Mouse (Mus musculus) G1E (cell line): ENCODE data around the gene Dmwd. TPM values are rescaled to one million over a fixed set of nuclear protein-coding genes. Genes with fewer than 3 reads are reported as not detected.

Experiments used
- ATAC-seq: 2 replicates; pipeline ENCODE4 v1.8.0; 2016; ENCODE audit warnings: mild to moderate bottlenecking; ENCODE audit not compliant: insufficient number of reproducible peaks, poor library complexity, low FRiP score, severe bottlenecking; ENCODE audit errors: extremely low read depth
- DNase-seq: peaks from one replicate; pipeline ENCODE4 v3.0.0; 2012; ENCODE audit warnings: low spot score
- H3K27me3 ChIP-seq: 2 replicates; pipeline ENCODE4 v1.6.1; 2012; ENCODE audit warnings: mild to moderate bottlenecking, low read length, inconsistent platforms; ENCODE audit not compliant: insufficient read depth
- H3K36me3 ChIP-seq: replicated peaks from 2 replicates; pipeline ENCODE3; 2012; ENCODE audit warnings: mild to moderate bottlenecking, inconsistent platforms
- H3K4me1 ChIP-seq: 2 replicates; pipeline ENCODE4 v1.6.1; 2012; ENCODE audit warnings: low read depth, low read length, inconsistent platforms, mixed read lengths; ENCODE audit not compliant: insufficient read depth
- H3K4me3 ChIP-seq: 2 replicates; pipeline ENCODE4 v1.5.1; 2012; ENCODE audit warnings: low read depth, mild to moderate bottlenecking, inconsistent platforms, low read length, moderate library complexity, mixed read lengths
- H3K9me3 ChIP-seq: replicated peaks from 2 replicates; pipeline ENCODE4 v1.6.1; 2012; ENCODE audit warnings: inconsistent platforms
- CTCF ChIP-seq: IDR thresholded peaks from 2 replicates; pipeline ENCODE4 v1.5.1; 2012; ENCODE audit warnings: low read depth, low read length, inconsistent platforms, mixed read lengths
- GATA1 ChIP-seq: IDR thresholded peaks from 2 replicates; pipeline ENCODE4 v1.6.1; 2012; ENCODE audit warnings: borderline replicate concordance, low read length, inconsistent platforms, mixed read lengths
- GATA2 ChIP-seq: IDR thresholded peaks from 2 replicates; pipeline ENCODE4 v1.6.1; 2012; ENCODE audit warnings: low read depth, low read length, inconsistent platforms, borderline replicate concordance
- POLR2AphosphoS5 ChIP-seq: IDR thresholded peaks from 2 replicates; pipeline ENCODE4 v1.6.1; 2012; ENCODE audit warnings: low read depth, low read length, inconsistent platforms; ENCODE audit not compliant: insufficient replicate concordance
- TAL1 ChIP-seq: conservative IDR thresholded peaks from 2 replicates; pipeline ENCODE4 v1.6.1; 2012; ENCODE audit warnings: low read depth, low read length, inconsistent platforms, mixed read lengths
- polyA plus RNA-seq: library from polyadenylated mRNA; stranded (reverse); fragments of >175 nt; gene quantifications from 2 replicates; pipeline ENCODE4 v1.2.3, GENCODE M21; 2012
- total RNA-seq, 2 experiments: library from RNA; stranded (forward) in 1 of 2; stranded (reverse) in 1 of 2; fragments of 200-1000 nt in 1 of 2; fragments of >200 nt in 1 of 2; fragmentation: Nextera tagmentation in 1 of 2; gene quantifications; 2 replicates each; pipeline ENCODE4 v1.2.3; 2014 to 2017

The Dmwd gene
- total and polyA plus RNA-seq, 3 experiments, result 22.4 to 141 (median 36.2) TPM

DNA sequence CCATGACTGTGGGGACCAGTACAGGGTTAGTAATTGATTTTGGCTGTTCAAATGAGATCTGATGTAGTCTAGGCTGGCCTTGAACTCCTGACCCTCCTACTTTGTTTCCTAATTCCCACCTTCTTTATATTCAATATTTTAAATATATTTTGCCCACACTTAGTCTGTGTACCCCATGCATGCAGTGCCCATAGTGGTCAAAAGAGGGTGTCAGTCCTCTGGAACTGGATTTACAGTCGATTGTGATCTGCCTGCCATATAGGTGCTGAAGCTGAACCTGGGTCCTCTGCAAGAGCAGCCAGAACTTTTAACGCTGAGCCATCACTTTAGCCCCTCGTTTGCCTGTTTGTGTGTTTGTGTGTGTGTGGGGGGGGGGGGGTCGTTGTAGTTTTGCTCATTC is 54.6 kb downstream of the Dmwd start:
- peaks cover 77% of the 10 kb centered on the region for H3K36me3 ChIP-seq
- TF ChIP-seq TAL1 (no peak), GATA1 (no peak), POLR2AphosphoS5 (no peak), CTCF (no peak), GATA2 (no peak)
- DNase-seq (no peak), ATAC-seq (no peak)
- H3K4me3 ChIP-seq, result no peak overlapping the region
- no peaks in the 10 kb centered on the region for H3K9me3 ChIP-seq
- H3K27me3 ChIP-seq, result no peaks in the 10 kb centered on the region
- peaks cover 23% of the 10 kb centered on the region for H3K4me1 ChIP-seq

- TF ChIP-seq POLR2AphosphoS5 (no peak), CTCF (0 out of 2 replicates have a peak, but pooled peaks have one; percentile 21)
- H3K36me3 ChIP-seq, result peaks cover 77% of the 10 kb centered on the region
- no peaks in the 10 kb centered on the region for H3K27me3 ChIP-seq
- peak; percentile 94 for DNase-seq
- peak overlapping the region; percentile 67; the same call in 1 of the 2 replicates for H3K4me3 ChIP-seq
- ATAC-seq, result peak; percentile 97
- peaks cover 24% of the 10 kb centered on the region for H3K4me1 ChIP-seq
- no peaks in the 10 kb centered on the region for H3K9me3 ChIP-seq
Measured at GRCm38 (mm10) chr7:19131324-19131848, 55.4 kb downstream of the Dmwd start.

Other genes with a start within 250 kb of the Dmwd start
Only the 20 nearest of the 24 such genes appear.
- gene Ccdc61, start 165.8 kb upstream of the Dmwd start, total RNA-seq (2014; fragmentation: Nextera tagmentation), result 2.1 and 9.6 TPM in 2 replicates
- 5.1 and 9.4 TPM in 2 replicates for gene Ccdc61, start 165.8 kb upstream of the Dmwd start, total RNA-seq (2017)
- 47.9 and 61.1 TPM in 2 replicates for gene Ccdc61, start 165.8 kb upstream of the Dmwd start, polyA plus RNA-seq
- not detected in 2 replicates for gene Nova2, start 150.3 kb upstream of the Dmwd start, total RNA-seq (2014; fragmentation: Nextera tagmentation)
- gene Nova2, start 150.3 kb upstream of the Dmwd start, total RNA-seq (2017), result under 0.01 and 0.05 TPM in 2 replicates
- gene Nova2, start 150.3 kb upstream of the Dmwd start, polyA plus RNA-seq, result not detected in 2 replicates
- gene Nanos2, start 88.8 kb upstream of the Dmwd start, total RNA-seq (2014; fragmentation: Nextera tagmentation), result not detected in 2 replicates
- 0.12 and 0.16 TPM in 2 replicates for gene Nanos2, start 88.8 kb upstream of the Dmwd start, total RNA-seq (2017)
- gene Nanos2, start 88.8 kb upstream of the Dmwd start, polyA plus RNA-seq, result not detected in 2 replicates
- gene Mypop, start 85.0 kb upstream of the Dmwd start, total RNA-seq (2014; fragmentation: Nextera tagmentation), result 2.4 and 3.9 TPM in 2 replicates
- gene Mypop, start 85.0 kb upstream of the Dmwd start, total RNA-seq (2017), result 2.0 and 4.1 TPM in 2 replicates
- 15.8 and 20.5 TPM in 2 replicates for gene Mypop, start 85.0 kb upstream of the Dmwd start, polyA plus RNA-seq
- 34.1 and 34.9 TPM in 2 replicates for gene Irf2bp1, start 72.2 kb upstream of the Dmwd start, total RNA-seq (2014; fragmentation: Nextera tagmentation)
- 13.4 TPM in 2 replicates for gene Irf2bp1, start 72.2 kb upstream of the Dmwd start, total RNA-seq (2017)
- gene Irf2bp1, start 72.2 kb upstream of the Dmwd start, polyA plus RNA-seq, result 105 and 139 TPM in 2 replicates
- gene Foxa3, start 52.7 kb upstream of the Dmwd start, total RNA-seq (2014; fragmentation: Nextera tagmentation), result not detected in 2 replicates
- not detected in 2 replicates for gene Foxa3, start 52.7 kb upstream of the Dmwd start, total RNA-seq (2017)
- 0.03 TPM in 1 of 2 replicates, not detected in the other for gene Foxa3, start 52.7 kb upstream of the Dmwd start, polyA plus RNA-seq
- 119 and 149 TPM in 2 replicates for gene Sympk, start 51.9 kb upstream of the Dmwd start, total RNA-seq (2014; fragmentation: Nextera tagmentation)
- gene Sympk, start 51.9 kb upstream of the Dmwd start, total RNA-seq (2017), result 47.6 and 48.1 TPM in 2 replicates
- gene Sympk, start 51.9 kb upstream of the Dmwd start, polyA plus RNA-seq, result 257 and 260 TPM in 2 replicates
- not detected in 2 replicates for gene Rsph6a, start 21.5 kb upstream of the Dmwd start, total RNA-seq (2014; fragmentation: Nextera tagmentation)
- gene Rsph6a, start 21.5 kb upstream of the Dmwd start, total RNA-seq (2017), result 0.33 and 0.76 TPM in 2 replicates
- gene Rsph6a, start 21.5 kb upstream of the Dmwd start, polyA plus RNA-seq, result 0.16 and 0.23 TPM in 2 replicates
- gene Dmpk, start 7.6 kb downstream of the Dmwd start, total RNA-seq (2014; fragmentation: Nextera tagmentation), result 17.1 and 27.5 TPM in 2 replicates
- gene Dmpk, start 7.6 kb downstream of the Dmwd start, total RNA-seq (2017), result 7.3 and 8.0 TPM in 2 replicates
- 78.7 and 82.1 TPM in 2 replicates for gene Dmpk, start 7.6 kb downstream of the Dmwd start, polyA plus RNA-seq
- gene Six5, start 18.4 kb downstream of the Dmwd start, total RNA-seq (2014; fragmentation: Nextera tagmentation), result 1.8 and 3.8 TPM in 2 replicates
- 2.6 and 3.6 TPM in 2 replicates for gene Six5, start 18.4 kb downstream of the Dmwd start, total RNA-seq (2017)
- gene Six5, start 18.4 kb downstream of the Dmwd start, polyA plus RNA-seq, result 9.2 and 9.9 TPM in 2 replicates
- gene Gm4969, start 42.1 kb downstream of the Dmwd start, total RNA-seq (2014; fragmentation: Nextera tagmentation), result 0.39 TPM in 1 of 2 replicates, not detected in the other
- gene Gm4969, start 42.1 kb downstream of the Dmwd start, total RNA-seq (2017), result 0.05 TPM in 1 of 2 replicates, not detected in the other
- gene Gm4969, start 42.1 kb downstream of the Dmwd start, polyA plus RNA-seq, result 0.01 TPM in 1 of 2 replicates, not detected in the other
- 3.3 and 6.7 TPM in 2 replicates for gene Fbxo46, start 43.6 kb downstream of the Dmwd start, total RNA-seq (2014; fragmentation: Nextera tagmentation)
- 6.2 and 7.2 TPM in 2 replicates for gene Fbxo46, start 43.6 kb downstream of the Dmwd start, total RNA-seq (2017)
- 27.3 and 27.8 TPM in 2 replicates for gene Fbxo46, start 43.6 kb downstream of the Dmwd start, polyA plus RNA-seq
- 5.1 and 5.9 TPM in 2 replicates for gene Qpctl, start 73.1 kb downstream of the Dmwd start, total RNA-seq (2014; fragmentation: Nextera tagmentation)
- 2.6 and 3.0 TPM in 2 replicates for gene Qpctl, start 73.1 kb downstream of the Dmwd start, total RNA-seq (2017)
- 6.2 and 6.7 TPM in 2 replicates for gene Qpctl, start 73.1 kb downstream of the Dmwd start, polyA plus RNA-seq
- 19.5 and 25.5 TPM in 2 replicates for gene Snrpd2, start 73.5 kb downstream of the Dmwd start, total RNA-seq (2014; fragmentation: Nextera tagmentation)
- 75.1 and 92.3 TPM in 2 replicates for gene Snrpd2, start 73.5 kb downstream of the Dmwd start, total RNA-seq (2017)
- gene Snrpd2, start 73.5 kb downstream of the Dmwd start, polyA plus RNA-seq, result 73.1 and 75.0 TPM in 2 replicates
- 7.0 and 10.7 TPM in 2 replicates for gene Gipr, start 89.9 kb downstream of the Dmwd start, total RNA-seq (2014; fragmentation: Nextera tagmentation)
- 6.5 and 6.8 TPM in 2 replicates for gene Gipr, start 89.9 kb downstream of the Dmwd start, total RNA-seq (2017)
- 7.1 and 7.7 TPM in 2 replicates for gene Gipr, start 89.9 kb downstream of the Dmwd start, polyA plus RNA-seq
- 13.6 and 19.0 TPM in 2 replicates for gene Eml2, start 100.2 kb downstream of the Dmwd start, total RNA-seq (2014; fragmentation: Nextera tagmentation)
- 14.3 and 15.1 TPM in 2 replicates for gene Eml2, start 100.2 kb downstream of the Dmwd start, total RNA-seq (2017)
- 25.4 and 27.2 TPM in 2 replicates for gene Eml2, start 100.2 kb downstream of the Dmwd start, polyA plus RNA-seq
- 0.30 TPM in 1 of 2 replicates, not detected in the other for gene Gpr4, start 136.3 kb downstream of the Dmwd start, total RNA-seq (2014; fragmentation: Nextera tagmentation)
- gene Gpr4, start 136.3 kb downstream of the Dmwd start, total RNA-seq (2017), result 0.11 and 0.12 TPM in 2 replicates
- gene Gpr4, start 136.3 kb downstream of the Dmwd start, polyA plus RNA-seq, result 0.06 and 0.16 TPM in 2 replicates
- 13.8 and 14.2 TPM in 2 replicates for gene Opa3, start 152.1 kb downstream of the Dmwd start, total RNA-seq (2014; fragmentation: Nextera tagmentation)
- 14.8 and 15.2 TPM in 2 replicates for gene Opa3, start 152.1 kb downstream of the Dmwd start, total RNA-seq (2017)
- gene Opa3, start 152.1 kb downstream of the Dmwd start, polyA plus RNA-seq, result 7.7 and 8.4 TPM in 2 replicates
- gene Vasp, start 195.6 kb downstream of the Dmwd start, total RNA-seq (2014; fragmentation: Nextera tagmentation), result 146 and 171 TPM in 2 replicates
- 239 and 292 TPM in 2 replicates for gene Vasp, start 195.6 kb downstream of the Dmwd start, total RNA-seq (2017)
- gene Vasp, start 195.6 kb downstream of the Dmwd start, polyA plus RNA-seq, result 560 and 712 TPM in 2 replicates
- not detected in 2 replicates for gene Ppm1n, start 203.8 kb downstream of the Dmwd start, total RNA-seq (2014; fragmentation: Nextera tagmentation)
- gene Ppm1n, start 203.8 kb downstream of the Dmwd start, total RNA-seq (2017), result not detected in 2 replicates
- not detected in 2 replicates for gene Ppm1n, start 203.8 kb downstream of the Dmwd start, polyA plus RNA-seq